ENCODE assay signal across 8 mouse cellular contexts in genomic region chr7:34389277-34390085, GRCm38 (mm10). TPM values are rescaled to one million over a fixed set of nuclear protein-coding genes. Genes with fewer than 3 reads are reported as not detected.
A peak's percentile ranks its signal among the peaks of the same experiment; 100 is the strongest.
DNase-seq lines count a peak whose midpoint lies in the region; ATAC-seq lines count a peak whose summit lies in the region.

No protein-coding gene starts in this region.

- H3K9ac ChIP-seq in hindbrain, embryonic 14.5 days: peak overlapping the region; percentile 91

- no peaks in the 10 kb centered on the region for H3K9me3 ChIP-seq in hindbrain, embryonic 14.5 days (ENCODE audit: control insufficient read depth, low read length)

- peak; percentile 95 for ATAC-seq in hindbrain, embryonic 14.5 days (ENCODE audit: low FRiP score)

- no peaks in the 10 kb centered on the region for H3K27me3 ChIP-seq in hindbrain, embryonic 14.5 days (ENCODE audit: control insufficient read depth, insufficient read depth, low read length)

- WGBS in hindbrain, embryonic 14.5 days: under 1% methylated on average over 88 of the region's 100 CpGs

- DNase-seq in T-cell, adult 2 months (ENCODE audit: low spot score): peak; percentile 94
- DNase-seq in cerebellum, postnatal 25 days: peak; percentile 96 to 98
- DNase-seq in frontal cortex, postnatal 25 days (ENCODE audit: low spot score in 2 of 2): peak; percentile 88 to 91
- peak; percentile 93 for DNase-seq in hindbrain, embryonic 14.5 days (ENCODE audit: low spot score)
- DNase-seq in layer of hippocampus, postnatal 25 days (ENCODE audit: extremely low spot score in 1 of 2, low spot score in 1 of 2): peak; percentile 88 to 93
- DNase-seq in lung, postnatal 14 days: peak; percentile 94
- peak; percentile 95 for DNase-seq in ovary, postnatal 36 days (ENCODE audit: low spot score)
- peak; percentile 95 for DNase-seq in thymus, postnatal 14 days

- H3K4me2 ChIP-seq in hindbrain, embryonic 14.5 days (replicated peaks): peak overlapping the region; percentile 99

- peak overlapping the region; percentile 98 for H3K4me3 ChIP-seq in hindbrain, embryonic 14.5 days (replicated peaks; ENCODE audit: low read length)

- peak overlapping the region; percentile 99 for H3K27ac ChIP-seq in hindbrain, embryonic 14.5 days

- no peaks in the 10 kb centered on the region for H3K36me3 ChIP-seq in hindbrain, embryonic 14.5 days (replicated peaks; ENCODE audit: control insufficient read depth, insufficient read depth)

- peaks cover 41% of the 10 kb centered on the region for H3K4me1 ChIP-seq in hindbrain, embryonic 14.5 days (replicated peaks; ENCODE audit: control insufficient read depth, insufficient read depth, low read length)

RNA-seq across cellular contexts. Expression of gene Lsm14a, which starts 3.6 kb away (rescaled TPM):
- 38.2 and 38.7 TPM in 2 replicates for polyA plus RNA-seq in hindbrain, embryonic 14.5 days (2014; fragmentation: Nextera tagmentation; extraction: Ambion mirVana)
- 10 to 100 TPM; 70.9 to 76.2 TPM for total RNA-seq in layer of hippocampus, postnatal 25 days (2021)

Comparison
In these comparisons a context has a peak if more than half of its experiments do, and no peak if none do; other contexts are left out.
1. Peak in every context shown above with its lines: DNase-seq, ATAC-seq, H3K4me3 ChIP-seq and H3K27ac ChIP-seq.